Mouse (Mus musculus): ENCODE measurements around the gene Ypel3.
"Not testable (repeated sequence)": the region's sequence is repeated elsewhere in the genome, so short reads cannot be mapped to it uniquely, and the experiment has no call there.

The Ypel3 gene

DNA sequence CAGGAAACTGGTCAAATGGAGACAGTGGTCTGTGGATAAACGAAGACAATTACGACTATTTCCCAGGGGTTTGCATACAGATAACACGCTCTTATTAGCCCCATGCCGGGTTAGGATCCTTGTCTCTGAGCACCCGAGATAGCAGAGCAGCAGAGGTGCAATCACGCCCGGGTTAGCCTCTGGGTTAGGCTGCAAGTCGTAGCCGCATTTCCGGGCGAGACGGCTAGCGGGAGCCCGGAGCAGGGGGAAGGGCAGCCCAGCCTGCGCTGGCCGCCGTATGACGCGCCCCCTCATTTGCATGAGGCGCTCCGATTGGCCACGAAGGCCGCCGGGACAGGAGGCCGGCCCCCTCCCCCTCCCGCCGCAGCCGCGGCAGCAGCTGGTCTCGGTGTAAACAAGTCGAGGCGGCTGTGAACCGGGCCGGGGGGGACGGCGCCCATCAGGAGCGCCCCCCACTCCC is at the start of gene Ypel3:
Gene Ypel3, plus strand, starts transcription at position 358 of the 460 bp plus-strand sequence.
- peak; percentile 98 for DNase-seq

- DNase-seq = not testable (repeated sequence)
Observed at GRCm38 (mm10) chr7:126730256-126730789, 46.4 kb upstream of the Ypel3 start.

- no peak for DNase-seq
Observed at GRCm38 (mm10) chr7:126736122-126736521, 40.6 kb upstream of the Ypel3 start.

- DNase-seq = no peak
Observed at GRCm38 (mm10) chr7:126739551-126739950, 37.2 kb upstream of the Ypel3 start.

DNA sequence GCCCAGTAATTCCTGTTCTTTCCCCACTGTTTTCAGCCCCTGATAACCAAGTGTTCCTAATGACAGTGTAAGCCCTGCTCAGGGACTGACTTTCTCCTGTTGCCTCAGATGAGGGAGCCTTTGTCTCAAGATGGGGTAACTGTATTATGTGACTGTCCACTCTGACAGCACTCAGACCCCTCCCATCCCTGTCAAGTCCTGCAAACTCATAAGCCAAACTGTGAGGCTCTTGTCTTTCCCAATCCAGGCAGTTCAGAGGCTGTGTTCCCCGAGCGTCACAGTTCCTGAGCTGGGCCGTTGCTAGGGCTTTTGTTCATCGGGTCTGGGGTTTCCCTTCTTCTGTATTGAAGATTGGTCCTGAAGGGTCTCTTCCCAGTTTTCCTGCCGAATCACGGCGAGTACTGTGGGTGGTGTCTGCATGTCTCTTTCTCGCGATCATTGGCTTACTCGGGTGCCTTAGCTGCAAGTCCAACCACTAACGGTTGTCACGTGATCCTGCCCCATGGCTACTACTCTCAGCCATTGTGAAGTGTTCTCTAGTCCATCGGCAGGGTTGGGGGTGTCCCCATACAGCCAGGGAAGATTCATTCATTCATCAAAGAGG is 36.5 kb upstream of the Ypel3 start:
- no peak for DNase-seq

- DNase-seq = no peak
Observed at GRCm38 (mm10) chr7:126740977-126741376, 35.8 kb upstream of the Ypel3 start.

GRCm38 (mm10) chr7:126741452-126741851 is 35.3 kb upstream of the Ypel3 start:
- DNase-seq = no peak

DNA sequence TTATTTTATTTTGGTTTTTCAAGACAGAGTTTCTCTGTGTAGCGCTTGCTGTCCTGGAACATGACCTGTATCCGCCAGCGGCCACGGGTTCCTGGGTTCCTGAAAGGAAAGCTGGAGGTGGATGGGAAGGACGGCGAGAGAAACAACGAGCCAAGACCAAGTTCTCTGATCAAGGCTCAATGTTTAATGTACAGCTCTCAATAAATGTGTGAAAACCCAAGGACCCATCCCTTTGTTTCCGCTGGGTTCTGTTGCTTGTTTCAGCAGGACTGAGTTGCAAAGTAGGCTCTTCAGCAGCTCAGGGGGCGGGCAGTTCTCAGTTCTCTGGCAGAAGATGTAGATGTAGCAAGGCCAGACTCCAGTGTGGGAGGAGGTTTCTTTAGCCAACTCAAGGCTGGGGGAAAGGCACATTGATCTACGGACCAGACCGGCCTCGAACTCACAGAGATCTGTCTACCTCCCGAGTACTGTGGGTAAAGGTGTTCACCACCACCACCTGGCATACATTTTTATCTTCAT is 34.7 kb upstream of the Ypel3 start:
- no peak for DNase-seq

DNA sequence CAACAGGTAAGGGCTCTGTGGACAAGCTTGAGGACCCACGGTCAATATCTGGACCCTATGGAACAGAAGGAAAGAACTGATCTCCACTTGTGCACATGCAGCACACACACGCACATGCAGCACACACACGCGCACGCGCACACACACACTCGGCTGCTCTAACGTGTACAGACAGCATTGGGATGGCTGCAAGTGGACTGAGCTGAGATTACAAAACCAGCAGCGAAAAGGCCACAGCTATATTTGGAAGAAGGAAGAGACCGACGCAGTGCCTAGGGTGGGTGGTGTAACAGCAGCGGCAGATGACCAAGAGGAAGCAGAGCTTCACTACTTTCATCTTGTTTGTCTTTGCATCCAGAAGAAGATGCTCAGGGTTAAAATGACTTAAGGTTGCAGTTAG is 30.7 kb upstream of the Ypel3 start:
- no peak for DNase-seq

DNA sequence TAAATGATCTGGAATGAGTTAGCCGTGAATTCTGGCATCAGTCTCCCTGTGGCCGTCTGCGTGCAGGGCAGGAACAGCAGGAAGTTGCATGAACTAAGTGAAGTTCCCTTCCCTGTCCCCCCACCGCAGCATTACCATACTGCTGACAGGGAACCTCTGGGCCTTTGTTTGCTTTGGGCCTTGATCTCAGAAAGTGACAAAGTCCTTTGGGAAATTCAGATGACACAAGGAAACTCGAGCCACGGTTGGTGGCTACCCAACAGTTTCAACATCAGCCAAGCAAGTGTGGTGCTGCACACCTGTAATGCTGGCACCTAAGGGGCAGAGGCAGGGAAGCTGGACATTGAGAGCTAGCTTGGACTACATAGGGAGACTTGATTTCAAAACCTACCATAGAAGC is 30.0 kb upstream of the Ypel3 start:
- DNase-seq = peak; percentile 28

- DNase-seq = peak; percentile 30
Observed at GRCm38 (mm10) chr7:126748824-126749223, 27.9 kb upstream of the Ypel3 start.

GRCm38 (mm10) chr7:126749582-126750343 is 27.0 kb upstream of the Ypel3 start:
- no peak for DNase-seq

DNA sequence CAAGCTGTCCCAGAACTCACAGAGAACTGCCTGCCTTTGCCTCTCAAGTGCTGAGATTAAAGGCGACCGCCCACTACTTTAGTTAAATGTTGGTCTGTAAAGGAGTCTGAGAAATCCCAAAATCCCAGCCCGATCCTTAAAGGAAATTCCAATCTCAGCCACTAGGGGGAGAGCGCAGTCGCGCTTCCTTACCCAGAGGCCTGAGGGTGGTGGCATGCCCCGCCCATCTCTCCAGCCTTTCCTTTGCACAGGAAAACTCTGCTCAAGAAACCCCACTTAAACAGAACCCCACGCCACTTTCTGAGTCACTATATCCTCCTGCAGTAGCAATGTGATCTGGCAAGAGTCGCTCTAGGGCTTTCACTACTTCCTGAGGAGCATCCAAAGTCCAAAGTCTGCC is 21.9 kb upstream of the Ypel3 start:
- peak; percentile 71 for DNase-seq

GRCm38 (mm10) chr7:126758539-126758938 is 18.2 kb upstream of the Ypel3 start:
- no peak for DNase-seq

GRCm38 (mm10) chr7:126759050-126759671 is 17.6 kb upstream of the Ypel3 start, which contains the start of gene Mapk3:
Gene Mapk3, plus strand, starts transcription at chr7:126759601.
- peak; percentile 92 for DNase-seq

GRCm38 (mm10) chr7:126759672-126760390 is 16.9 kb upstream of the Ypel3 start:
- no peak for DNase-seq

GRCm38 (mm10) chr7:126760391-126760802 is 16.4 kb upstream of the Ypel3 start:
- DNase-seq = no peak

DNA sequence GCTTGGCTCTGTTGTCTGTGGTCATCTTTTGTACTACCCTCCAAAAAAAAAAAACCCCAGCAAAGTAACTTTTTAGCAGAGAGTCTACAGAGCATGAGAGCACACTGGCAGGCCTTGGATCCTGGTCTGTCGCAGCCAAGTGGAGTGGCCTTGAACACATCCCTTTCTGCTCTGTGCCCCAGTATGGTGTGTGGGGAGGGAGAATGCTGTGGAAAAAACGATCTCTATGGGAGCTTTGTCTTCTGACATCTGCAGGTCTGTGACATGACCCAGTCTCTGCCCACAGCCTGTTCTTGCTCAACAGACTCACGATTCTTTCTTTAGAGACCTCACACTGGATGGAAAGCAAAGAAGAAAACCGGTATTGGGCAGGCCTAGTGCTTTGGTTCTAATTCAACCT is 15.8 kb upstream of the Ypel3 start:
- no peak for DNase-seq

GRCm38 (mm10) chr7:126761529-126762067 is 15.2 kb upstream of the Ypel3 start:
- DNase-seq = no peak

DNA sequence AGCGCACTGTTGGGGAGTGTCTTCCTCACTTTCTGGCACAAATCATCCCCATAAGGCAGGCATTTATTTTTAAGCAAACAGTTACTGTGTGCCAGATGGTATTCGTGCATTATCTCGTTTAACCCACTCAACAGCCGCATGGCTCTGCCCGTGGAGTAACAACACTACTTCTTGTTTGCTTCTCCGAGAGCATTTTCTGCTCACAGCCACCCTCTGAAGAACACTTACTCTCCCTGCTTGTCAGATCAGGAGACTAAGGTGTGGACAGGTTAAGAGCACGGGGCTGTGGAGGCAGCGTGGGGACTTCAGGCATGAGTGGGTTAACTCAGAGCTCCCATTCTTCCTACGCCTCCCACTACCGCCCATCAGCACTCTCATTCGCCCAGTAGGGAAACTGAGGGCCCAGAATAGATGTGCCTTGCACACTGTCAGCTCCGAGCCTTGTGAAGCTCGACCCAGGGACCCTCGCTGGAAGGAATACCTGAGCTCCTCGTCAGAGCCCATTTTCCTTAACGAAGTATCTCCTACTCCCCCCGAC is 14.2 kb upstream of the Ypel3 start:
- DNase-seq = no peak

DNA sequence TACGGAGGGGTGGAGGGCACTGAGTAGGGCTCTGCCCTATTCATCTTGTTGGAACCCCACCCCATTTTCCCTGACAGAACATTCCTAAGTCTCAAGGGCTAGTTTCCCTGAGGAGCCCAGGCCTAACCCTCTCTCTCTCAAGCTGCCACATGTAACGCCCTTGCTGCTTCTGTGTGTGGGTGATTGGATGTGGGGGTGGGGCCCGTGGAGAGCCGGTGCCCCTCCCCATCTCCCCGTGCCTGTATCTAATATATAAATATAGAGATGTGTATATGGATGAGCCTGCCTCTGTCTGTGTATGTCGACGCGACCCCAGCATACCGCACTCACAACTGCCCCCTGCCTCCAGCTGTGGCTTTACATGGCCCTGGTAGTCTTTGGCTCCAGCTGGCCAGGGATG is 11.2 kb upstream of the Ypel3 start:
- no peak for DNase-seq

DNA sequence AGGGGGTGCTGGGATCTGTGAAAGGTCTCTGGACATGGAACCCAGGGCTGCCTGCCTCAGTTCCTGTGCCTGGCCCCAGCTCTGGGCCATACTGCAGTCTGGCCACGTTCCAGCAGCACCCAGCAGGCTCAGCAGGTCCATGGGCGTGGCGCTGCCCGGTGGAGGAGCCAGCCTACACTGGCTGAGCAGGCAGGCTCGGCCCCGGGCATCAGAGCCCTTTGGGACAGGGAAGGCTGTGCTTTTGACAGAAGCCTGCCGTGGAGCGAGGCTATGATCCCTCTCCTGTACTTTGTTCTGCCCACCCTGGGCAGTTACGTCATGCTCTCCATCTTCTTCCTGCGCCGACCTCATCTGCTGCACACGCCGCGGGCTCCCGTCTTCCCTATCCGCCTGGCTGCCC is 10.6 kb upstream of the Ypel3 start, which contains the start of gene Gdpd3:
Gene Gdpd3, plus strand, starts transcription at position 134 of the 400 bp plus-strand sequence.
- DNase-seq = no peak
